Mouse (Mus musculus) bone marrow macrophage, adult 2 months (primary cell): ENCODE results near the gene Serpinh1.

Experiments used
- CTCF ChIP-seq: IDR thresholded peaks from 2 replicates; pipeline ENCODE4 v1.5.1; 2012; ENCODE audit warnings: low read depth, mild to moderate bottlenecking, low read length, moderate library complexity
- POLR2A ChIP-seq: IDR thresholded peaks from 2 replicates; pipeline ENCODE4 v1.6.1; 2012; ENCODE audit warnings: mild to moderate bottlenecking, low read depth, low read length, borderline replicate concordance

DNA sequence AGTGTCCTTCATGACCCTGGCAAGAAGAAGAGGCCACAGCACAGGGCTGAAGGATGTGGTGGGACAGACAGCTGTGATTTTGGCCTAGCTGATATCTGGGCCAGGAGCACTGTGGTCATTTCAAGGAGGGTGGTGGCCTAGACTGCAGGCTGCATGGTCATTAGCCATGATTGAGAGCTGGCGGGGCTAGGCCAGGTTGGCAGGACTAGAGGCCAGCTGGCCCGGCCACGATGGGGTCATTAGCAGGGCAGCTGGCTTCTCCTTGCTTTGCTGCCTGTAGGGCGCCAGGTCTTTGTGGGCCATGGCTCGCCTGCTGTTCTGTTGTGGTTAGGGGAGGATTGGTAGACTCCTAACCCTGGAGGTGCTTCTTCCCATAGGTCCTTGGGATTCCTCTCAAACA, 33.0 kb upstream of the Serpinh1 start:
- TF ChIP-seq POLR2A (no peak), CTCF (no peak)
